Mouse (Mus musculus): ENCODE results near the gene Lpin2.

Lpin2 gene

GRCm38 (mm10) chr17:71177336-71177735 lies 5.0 kb upstream of the Lpin2 start:
- no peak for DNase-seq

GRCm38 (mm10) chr17:71177949-71178348 lies 4.4 kb upstream of the Lpin2 start:
- DNase-seq, result no peak

- no peak for DNase-seq
Measured at GRCm38 (mm10) chr17:71178530-71179181, 3.7 kb upstream of the Lpin2 start.

- no peak for DNase-seq
Measured at GRCm38 (mm10) chr17:71179551-71180309, 2.6 kb upstream of the Lpin2 start.

- DNase-seq, result no peak
Measured at GRCm38 (mm10) chr17:71180601-71181000, 1.8 kb upstream of the Lpin2 start.

GRCm38 (mm10) chr17:71182871-71183656 lies 704 bp downstream of the Lpin2 start:
- peak; percentile 90 for DNase-seq

- DNase-seq, result no peak
Measured at GRCm38 (mm10) chr17:71183657-71184261, 1.4 kb downstream of the Lpin2 start.

GRCm38 (mm10) chr17:71184356-71185111 lies 2.2 kb downstream of the Lpin2 start:
- DNase-seq, result no peak

GRCm38 (mm10) chr17:71185368-71185767 lies 3.0 kb downstream of the Lpin2 start:
- no peak for DNase-seq

- DNase-seq, result no peak
Measured at GRCm38 (mm10) chr17:71190589-71190988, 8.2 kb downstream of the Lpin2 start.

- no peak for DNase-seq
Measured at GRCm38 (mm10) chr17:71191063-71191462, 8.7 kb downstream of the Lpin2 start.

- no peak for DNase-seq
Measured at GRCm38 (mm10) chr17:71191651-71192419, 9.5 kb downstream of the Lpin2 start.

- DNase-seq, result no peak
Measured at GRCm38 (mm10) chr17:71193019-71193418, 10.7 kb downstream of the Lpin2 start.

- DNase-seq, result no peak
Measured at GRCm38 (mm10) chr17:71193485-71193884, 11.1 kb downstream of the Lpin2 start.

GRCm38 (mm10) chr17:71194906-71195632 lies 12.7 kb downstream of the Lpin2 start:
- no peak for DNase-seq

- no peak for DNase-seq
Measured at GRCm38 (mm10) chr17:71195633-71196391, 13.5 kb downstream of the Lpin2 start.

- no peak for DNase-seq
Measured at GRCm38 (mm10) chr17:71196415-71196814, 14.1 kb downstream of the Lpin2 start.

- no peak for DNase-seq
Measured at GRCm38 (mm10) chr17:71199346-71199745, 17.0 kb downstream of the Lpin2 start.

- DNase-seq, result no peak
Measured at GRCm38 (mm10) chr17:71202136-71202535, 19.8 kb downstream of the Lpin2 start.

Measured in layer of hippocampus, adult 9-11 months (tissue).